13 mouse cellular contexts compared by ENCODE assay signal in the genomic region with DNA sequence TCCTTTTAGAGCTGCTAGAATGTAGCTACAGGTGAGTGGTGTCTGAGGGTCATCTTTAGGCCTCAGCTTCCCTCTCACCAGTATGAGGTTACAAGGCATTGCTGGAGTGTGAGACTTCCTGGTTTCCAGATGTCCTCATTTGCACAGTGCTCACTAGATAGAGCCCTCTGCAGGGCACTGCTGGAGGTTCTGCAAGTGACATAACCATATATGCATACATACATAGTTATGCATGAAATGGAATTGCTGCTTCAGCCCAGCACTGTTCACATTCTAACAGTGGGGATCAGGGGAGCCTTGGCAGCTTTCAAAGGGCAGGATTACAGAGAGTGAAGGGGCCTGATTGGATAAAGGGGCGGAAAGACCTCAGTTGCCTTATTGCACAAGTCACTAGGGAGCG.
DNase-seq lines count a peak whose midpoint lies in the region; ATAC-seq and TF ChIP-seq lines count a peak whose summit lies in the region.
"Had no signal": no experiment of that assay in that cellular context is flagged by ENCODE, and none has a peak within 500 bp of the region (broad histone marks: within the 10 kb centered on the region; RNA-seq: fewer than 3 reads in every experiment).

No protein-coding gene starts in this region.

- no peak for ATAC-seq in forebrain, postnatal 0 days
- no peak for ATAC-seq in forebrain, embryonic 12.5 days (ENCODE audit: low FRiP score)
- 0 out of 2 replicates have a peak, but pooled peaks have one; percentile 3 for ATAC-seq in midbrain, embryonic 12.5 days (ENCODE audit: low FRiP score, low read depth)
- ATAC-seq in midbrain, embryonic 15.5 days (replicated peaks): no peak
- ATAC-seq in embryonic facial prominence, embryonic 13.5 days (ENCODE audit: insufficient number of reproducible peaks, insufficient read depth, low FRiP score, low TSS enrichment, low read depth): no peak

- peak; percentile 54 for TF ChIP-seq CTCF in forebrain, postnatal 0 days (IDR thresholded peaks at IDR 0.05; ENCODE audit: low read depth)
- no peak for TF ChIP-seq CTCF in thymus, adult 2 months (IDR thresholded peaks at IDR 0.05; ENCODE audit: borderline replicate concordance, control insufficient read depth, extremely low read depth, insufficient read depth, low read length, poor library complexity)

- H3K9me3 ChIP-seq in forebrain, postnatal 0 days (ENCODE audit: low read length): no peaks in the 10 kb centered on the region
- no peaks in the 10 kb centered on the region for H3K9me3 ChIP-seq in forebrain, embryonic 12.5 days
- H3K9me3 ChIP-seq in midbrain, embryonic 12.5 days: no peaks in the 10 kb centered on the region
- H3K9me3 ChIP-seq in midbrain, embryonic 15.5 days: no peaks in the 10 kb centered on the region
- no peaks in the 10 kb centered on the region for H3K9me3 ChIP-seq in embryonic facial prominence, embryonic 13.5 days
- H3K9me3 ChIP-seq: heart, embryonic 10.5 days had no signal

- no peak overlapping the region for H3K9ac ChIP-seq in forebrain, postnatal 0 days
- H3K9ac ChIP-seq in forebrain, embryonic 12.5 days: no peak overlapping the region
- no peak overlapping the region for H3K9ac ChIP-seq in midbrain, embryonic 12.5 days (replicated peaks)
- no peak overlapping the region for H3K9ac ChIP-seq in midbrain, embryonic 15.5 days
- no peak overlapping the region for H3K9ac ChIP-seq in embryonic facial prominence, embryonic 13.5 days

- peaks cover 4% of the 10 kb centered on the region; the same call in 1 of the 2 replicates for H3K4me1 ChIP-seq in forebrain, postnatal 0 days (ENCODE audit: insufficient read depth)
- H3K4me1 ChIP-seq in forebrain, embryonic 12.5 days: peaks cover 36% of the 10 kb centered on the region
- H3K4me1 ChIP-seq in midbrain, embryonic 12.5 days: peaks cover 43% of the 10 kb centered on the region
- peaks cover 39% of the 10 kb centered on the region for H3K4me1 ChIP-seq in midbrain, embryonic 15.5 days
- peaks cover 38% of the 10 kb centered on the region for H3K4me1 ChIP-seq in embryonic facial prominence, embryonic 13.5 days
- H3K4me1 ChIP-seq in thymus, adult 2 months (replicated peaks; ENCODE audit: control insufficient read depth, insufficient read depth, low read length): peaks cover 14% of the 10 kb centered on the region

- 52% methylated on average over 2 of the region's 2 CpGs for WGBS in forebrain, postnatal 0 days
- 38% methylated on average over 2 of the region's 2 CpGs for WGBS in forebrain, embryonic 12.5 days
- 36% methylated on average over 2 of the region's 2 CpGs for WGBS in midbrain, embryonic 12.5 days
- WGBS in midbrain, embryonic 15.5 days: 35% methylated on average over 2 of the region's 2 CpGs
- 50% methylated on average over 2 of the region's 2 CpGs for WGBS in embryonic facial prominence, embryonic 13.5 days
- WGBS in thymus, adult 2 months: 94% methylated on average over 2 of the region's 2 CpGs

- no peaks in the 10 kb centered on the region for H3K27me3 ChIP-seq in forebrain, postnatal 0 days (ENCODE audit: insufficient read depth, low read length)
- H3K27me3 ChIP-seq in forebrain, embryonic 12.5 days: no peaks in the 10 kb centered on the region
- no peaks in the 10 kb centered on the region for H3K27me3 ChIP-seq in midbrain, embryonic 12.5 days
- H3K27me3 ChIP-seq in midbrain, embryonic 15.5 days (replicated peaks): no peaks in the 10 kb centered on the region
- no peaks in the 10 kb centered on the region for H3K27me3 ChIP-seq in embryonic facial prominence, embryonic 13.5 days
- no peaks in the 10 kb centered on the region for H3K27me3 ChIP-seq in thymus, adult 2 months (ENCODE audit: control insufficient read depth, insufficient read depth, low read length)

- no peak overlapping the region for H3K4me2 ChIP-seq in forebrain, postnatal 0 days (ENCODE audit: low read depth)
- H3K4me2 ChIP-seq in forebrain, embryonic 12.5 days: no peak overlapping the region
- no peak overlapping the region for H3K4me2 ChIP-seq in midbrain, embryonic 12.5 days (replicated peaks)
- no peak overlapping the region for H3K4me2 ChIP-seq in midbrain, embryonic 15.5 days
- no peak overlapping the region for H3K4me2 ChIP-seq in embryonic facial prominence, embryonic 13.5 days

- H3K36me3 ChIP-seq in forebrain, postnatal 0 days (ENCODE audit: insufficient read depth): no peaks in the 10 kb centered on the region
- H3K36me3 ChIP-seq in forebrain, embryonic 12.5 days (replicated peaks): no peaks in the 10 kb centered on the region
- no peaks in the 10 kb centered on the region for H3K36me3 ChIP-seq in midbrain, embryonic 12.5 days
- no peaks in the 10 kb centered on the region for H3K36me3 ChIP-seq in midbrain, embryonic 15.5 days (replicated peaks)
- no peaks in the 10 kb centered on the region for H3K36me3 ChIP-seq in embryonic facial prominence, embryonic 13.5 days
- H3K36me3 ChIP-seq in thymus, adult 2 months (ENCODE audit: control insufficient read depth, insufficient read depth, low read length): no peaks in the 10 kb centered on the region
- H3K36me3 ChIP-seq: heart, embryonic 10.5 days had no signal

- no peak overlapping the region for H3K27ac ChIP-seq in forebrain, postnatal 0 days (ENCODE audit: low read depth, low read length)
- H3K27ac ChIP-seq in forebrain, embryonic 12.5 days: no peak overlapping the region
- no peak overlapping the region for H3K27ac ChIP-seq in midbrain, embryonic 12.5 days (replicated peaks)
- no peak overlapping the region for H3K27ac ChIP-seq in midbrain, embryonic 15.5 days
- 0 out of 2 replicates have a peak overlapping the region, but pooled peaks have one; percentile 16 for H3K27ac ChIP-seq in embryonic facial prominence, embryonic 13.5 days
- H3K27ac ChIP-seq in thymus, adult 2 months (ENCODE audit: control insufficient read depth, insufficient read depth, low read length): no peak overlapping the region; the same call in 1 of the 2 replicates
- H3K27ac ChIP-seq: heart, embryonic 10.5 days had no signal

- no peak overlapping the region for H3K4me3 ChIP-seq in forebrain, postnatal 0 days (ENCODE audit: low read depth, low read length)
- no peak overlapping the region for H3K4me3 ChIP-seq in forebrain, embryonic 12.5 days (replicated peaks)
- no peak overlapping the region for H3K4me3 ChIP-seq in midbrain, embryonic 12.5 days
- H3K4me3 ChIP-seq in midbrain, embryonic 15.5 days: no peak overlapping the region
- H3K4me3 ChIP-seq in embryonic facial prominence, embryonic 13.5 days: no peak overlapping the region
- H3K4me3 ChIP-seq in thymus, adult 2 months (ENCODE audit: control insufficient read depth, insufficient read depth, low read length): no peak overlapping the region
- H3K4me3 ChIP-seq: erythroblast, embryonic 14.5 days; heart, embryonic 10.5 days; myocyte had no signal

- TF ChIP-seq POLR2A in thymus, adult 2 months (IDR thresholded peaks at IDR 0.05; ENCODE audit: control insufficient read depth, extremely low read depth, insufficient read depth, low read length, poor library complexity): no peak

- DNase-seq in forebrain, postnatal 0 days: no peak
- DNase-seq in thymus, adult 2 months: peak; percentile 58
- DNase-seq in cerebellum, postnatal 36 days: no peak
- no peak for DNase-seq in cerebellum, adult 9-10 months
- DNase-seq: adrenal gland, postnatal 14 days; kidney, postnatal 36 days had no signal
